Mouse (Mus musculus): ENCODE data around the gene Mpped2. TPM values are rescaled to one million over a fixed set of nuclear protein-coding genes. Genes with fewer than 3 reads are reported as not detected.

The Mpped2 gene
- polyA plus RNA-seq, 1 experiment = not detected

- H3K4me1 ChIP-seq (ENCODE audit: control insufficient read depth, insufficient read depth, low read length) = peaks cover 2% of the 10 kb centered on the region
- WGBS = 80% methylated on average over 3 of the region's 3 CpGs
- H3K27ac ChIP-seq (ENCODE audit: insufficient read depth, low read depth, low read length) = no peak overlapping the region
- H3K4me3 ChIP-seq (ENCODE audit: insufficient read depth, low read depth, low read length) = no peak overlapping the region
- TF ChIP-seq POLR2A (IDR thresholded peaks at IDR 0.05; ENCODE audit: insufficient read depth, low read depth, low read length) (no peak), CTCF (IDR thresholded peaks at IDR 0.05; ENCODE audit: insufficient read depth, low read depth, low read length) (no peak)
Measured at GRCm38 (mm10) chr2:106790329-106790701, 97.2 kb downstream of the Mpped2 start.

GRCm38 (mm10) chr2:106796246-106796645 is 103.2 kb downstream of the Mpped2 start:
- 44% methylated on average over 7 of the region's 7 CpGs for WGBS
- Histone ChIP-seq H3K27ac (ENCODE audit: insufficient read depth, low read depth, low read length) (no peak overlapping the region), H3K4me3 (ENCODE audit: insufficient read depth, low read depth, low read length) (no peak overlapping the region), H3K4me1 (ENCODE audit: control insufficient read depth, insufficient read depth, low read length) (peaks cover 4% of the 10 kb centered on the region; the same call in 1 of the 2 replicates)
- TF ChIP-seq POLR2A (IDR thresholded peaks at IDR 0.05; ENCODE audit: insufficient read depth, low read depth, low read length) (no peak), CTCF (IDR thresholded peaks at IDR 0.05; ENCODE audit: insufficient read depth, low read depth, low read length) (no peak)

GRCm38 (mm10) chr2:106797855-106798254 is 104.8 kb downstream of the Mpped2 start:
- TF ChIP-seq POLR2A (IDR thresholded peaks at IDR 0.05; ENCODE audit: insufficient read depth, low read depth, low read length) (no peak), CTCF (IDR thresholded peaks at IDR 0.05; ENCODE audit: insufficient read depth, low read depth, low read length) (no peak)
- H3K27ac ChIP-seq (ENCODE audit: insufficient read depth, low read depth, low read length) = no peak overlapping the region

GRCm38 (mm10) chr2:106798824-106799223 is 105.8 kb downstream of the Mpped2 start:
- peaks cover 4% of the 10 kb centered on the region; the same call in 1 of the 2 replicates for H3K4me1 ChIP-seq (ENCODE audit: control insufficient read depth, insufficient read depth, low read length)
- no peak overlapping the region for H3K4me3 ChIP-seq (ENCODE audit: insufficient read depth, low read depth, low read length)
- H3K27ac ChIP-seq (ENCODE audit: insufficient read depth, low read depth, low read length) = no peak overlapping the region
- TF ChIP-seq CTCF (IDR thresholded peaks at IDR 0.05; ENCODE audit: insufficient read depth, low read depth, low read length) (no peak), POLR2A (IDR thresholded peaks at IDR 0.05; ENCODE audit: insufficient read depth, low read depth, low read length) (no peak)
- WGBS = 67% methylated on average over 4 of the region's 4 CpGs

More at GRCm38 (mm10) chr2:106797855-106798254, 104.8 kb downstream of the Mpped2 start:
- peaks cover 4% of the 10 kb centered on the region; the same call in 1 of the 2 replicates for H3K4me1 ChIP-seq (ENCODE audit: control insufficient read depth, insufficient read depth, low read length)
- 36% methylated on average over 3 of the region's 3 CpGs for WGBS
- H3K4me3 ChIP-seq (ENCODE audit: insufficient read depth, low read depth, low read length) = no peak overlapping the region

- H3K27ac ChIP-seq (ENCODE audit: insufficient read depth, low read depth, low read length) = no peak overlapping the region
- WGBS = 85% methylated on average over 3 of the region's 3 CpGs
- no peak overlapping the region for H3K4me3 ChIP-seq (ENCODE audit: insufficient read depth, low read depth, low read length)
- TF ChIP-seq CTCF (IDR thresholded peaks at IDR 0.05; ENCODE audit: insufficient read depth, low read depth, low read length) = no peak
- TF ChIP-seq POLR2A (IDR thresholded peaks at IDR 0.05; ENCODE audit: insufficient read depth, low read depth, low read length) = no peak
- H3K4me1 ChIP-seq (ENCODE audit: control insufficient read depth, insufficient read depth, low read length) = no peaks in the 10 kb centered on the region
Measured at GRCm38 (mm10) chr2:106815898-106816297, 122.8 kb downstream of the Mpped2 start.

- 82% methylated on average over 8 of the region's 8 CpGs for WGBS
- TF ChIP-seq POLR2A (IDR thresholded peaks at IDR 0.05; ENCODE audit: insufficient read depth, low read depth, low read length) (no peak), CTCF (IDR thresholded peaks at IDR 0.05; ENCODE audit: insufficient read depth, low read depth, low read length) (no peak)
- H3K4me3 ChIP-seq (ENCODE audit: insufficient read depth, low read depth, low read length) = no peak overlapping the region
- H3K27ac ChIP-seq (ENCODE audit: insufficient read depth, low read depth, low read length) = no peak overlapping the region
- H3K4me1 ChIP-seq (ENCODE audit: control insufficient read depth, insufficient read depth, low read length) = no peaks in the 10 kb centered on the region; the same call in 1 of the 2 replicates
Measured at GRCm38 (mm10) chr2:106821292-106821691, 128.2 kb downstream of the Mpped2 start.

GRCm38 (mm10) chr2:106821883-106822282 is 128.8 kb downstream of the Mpped2 start:
- WGBS = 65% methylated on average over 6 of the region's 6 CpGs
- H3K27ac ChIP-seq (ENCODE audit: insufficient read depth, low read depth, low read length) = no peak overlapping the region
- no peak for TF ChIP-seq CTCF (IDR thresholded peaks at IDR 0.05; ENCODE audit: insufficient read depth, low read depth, low read length)
- TF ChIP-seq POLR2A (IDR thresholded peaks at IDR 0.05; ENCODE audit: insufficient read depth, low read depth, low read length) = no peak

GRCm38 (mm10) chr2:106822540-106822939 is 129.5 kb downstream of the Mpped2 start:
- Histone ChIP-seq H3K4me3 (ENCODE audit: insufficient read depth, low read depth, low read length) (no peak overlapping the region), H3K4me1 (ENCODE audit: control insufficient read depth, insufficient read depth, low read length) (no peaks in the 10 kb centered on the region; the same call in 1 of the 2 replicates), H3K27ac (ENCODE audit: insufficient read depth, low read depth, low read length) (no peak overlapping the region)
- 48% methylated on average over 5 of the region's 5 CpGs for WGBS
- TF ChIP-seq CTCF (IDR thresholded peaks at IDR 0.05; ENCODE audit: insufficient read depth, low read depth, low read length) = no peak
- TF ChIP-seq POLR2A (IDR thresholded peaks at IDR 0.05; ENCODE audit: insufficient read depth, low read depth, low read length) = no peak

More at GRCm38 (mm10) chr2:106821883-106822282, 128.8 kb downstream of the Mpped2 start:
- H3K4me3 ChIP-seq (ENCODE audit: insufficient read depth, low read depth, low read length) = no peak overlapping the region
- H3K4me1 ChIP-seq (ENCODE audit: control insufficient read depth, insufficient read depth, low read length) = no peaks in the 10 kb centered on the region; the same call in 1 of the 2 replicates

GRCm38 (mm10) chr2:106825461-106825860 is 132.4 kb downstream of the Mpped2 start:
- H3K4me1 ChIP-seq (ENCODE audit: control insufficient read depth, insufficient read depth, low read length) = peaks cover 8% of the 10 kb centered on the region
- 93% methylated on average over 2 of the region's 2 CpGs for WGBS
- TF ChIP-seq POLR2A (IDR thresholded peaks at IDR 0.05; ENCODE audit: insufficient read depth, low read depth, low read length) = no peak
- TF ChIP-seq CTCF (IDR thresholded peaks at IDR 0.05; ENCODE audit: insufficient read depth, low read depth, low read length) = no peak
- no peak overlapping the region for H3K27ac ChIP-seq (ENCODE audit: insufficient read depth, low read depth, low read length)
- H3K4me3 ChIP-seq (ENCODE audit: insufficient read depth, low read depth, low read length) = no peak overlapping the region
